Mouse (Mus musculus) liver, embryonic 12.5 days (tissue): Measurements from ENCODE around the gene Stk31. TPM values are rescaled to one million over a fixed set of nuclear protein-coding genes. Genes with fewer than 3 reads are reported as not detected.
"Not testable (repeated sequence)": the region's sequence is repeated elsewhere in the genome, so short reads cannot be mapped to it uniquely, and the experiment has no call there.

ENCODE experiments used
- ATAC-seq: fragments of 200-750 bp; cut with Nextera tagmentation; 2 replicates; pipeline ENCODE4 v1.8.0; 2017; ENCODE audit warnings: moderate number of reproducible peaks, mild to moderate bottlenecking, moderate library complexity
- H3K27ac ChIP-seq: fragments of 300-500 bp; sonication (generic); 2 replicates; pipeline ENCODE4 v1.5.1; 2016; ENCODE audit warnings: mild to moderate bottlenecking
- H3K27me3 ChIP-seq: fragments of 300-500 bp; sonication (generic); replicated peaks from 2 replicates; pipeline ENCODE4 v1.6.1; 2016; ENCODE audit warnings: mild to moderate bottlenecking, moderate library complexity
- H3K36me3 ChIP-seq: fragments of 300-500 bp; sonication (generic); 2 replicates; pipeline ENCODE4 v1.6.1; 2016; ENCODE audit warnings: mild to moderate bottlenecking, moderate library complexity
- H3K4me1 ChIP-seq: fragments of 300-500 bp; sonication (generic); 2 replicates; pipeline ENCODE4 v1.6.1; 2016
- H3K4me2 ChIP-seq: fragments of 300-500 bp; sonication (generic); 2 replicates; pipeline ENCODE4 v1.6.1; 2016; ENCODE audit warnings: mild to moderate bottlenecking, moderate library complexity
- H3K4me3 ChIP-seq: fragments of 300-500 bp; sonication (generic); 2 replicates; pipeline ENCODE4 v1.5.1; 2016; ENCODE audit warnings: mild to moderate bottlenecking, moderate library complexity
- H3K9ac ChIP-seq: fragments of 300-500 bp; sonication (generic); 2 replicates; pipeline ENCODE4 v1.6.1; 2016; ENCODE audit warnings: mild to moderate bottlenecking, moderate library complexity
- H3K9me3 ChIP-seq: fragments of 300-500 bp; sonication (generic); replicated peaks from 2 replicates; pipeline ENCODE4 v1.6.1; 2016; ENCODE audit warnings: mild to moderate bottlenecking, moderate library complexity
- WGBS: fragments of 180-500 bp; shearing (Covaris S2); methylation state at CpG from one replicate; pipeline ENCODE4 v1.1.7; 2016; ENCODE audit not compliant: insufficient replicate concordance; 5-methylcytosine and 5-hydroxymethylcytosine counted together
- polyA plus RNA-seq: library from polyadenylated mRNA; unstranded; fragments of >200 nt; fragmentation: Nextera tagmentation; extraction: Ambion mirVana; gene quantifications from 2 replicates; pipeline ENCODE4 v1.2.1, GENCODE M21; 2016

Stk31 gene
- polyA plus RNA-seq, 1 experiment from 2014 or later = not detected

DNA sequence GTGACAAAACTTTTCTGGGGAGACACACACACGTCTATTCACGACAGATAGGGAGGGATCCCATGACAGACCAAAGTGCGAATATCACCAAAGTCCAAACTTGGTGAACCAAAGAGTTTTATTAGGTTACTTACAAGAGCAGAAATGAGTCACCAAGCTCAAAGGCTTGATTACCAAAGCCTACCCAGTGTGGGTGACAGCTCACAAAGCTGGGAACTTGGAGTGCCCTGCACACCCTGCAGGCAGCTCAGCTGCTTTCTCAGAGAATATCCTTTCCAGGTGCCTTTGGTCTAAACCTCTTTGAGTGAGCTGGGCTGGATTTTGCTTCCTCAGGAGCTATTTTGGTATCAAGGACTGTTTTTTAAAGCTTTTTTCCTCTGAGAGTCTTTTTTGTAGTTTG is 15.4 kb downstream of the Stk31 start:
- ATAC-seq = no peak
- Histone ChIP-seq H3K4me3 (no peak overlapping the region), H3K27ac (no peak overlapping the region), H3K9me3 (no peaks in the 10 kb centered on the region), H3K4me2 (no peak overlapping the region), H3K4me1 (no peaks in the 10 kb centered on the region), H3K27me3 (no peaks in the 10 kb centered on the region), H3K36me3 (no peaks in the 10 kb centered on the region), H3K9ac (no peak overlapping the region)
- 67% methylated on average over 3 of the region's 3 CpGs for WGBS

DNA sequence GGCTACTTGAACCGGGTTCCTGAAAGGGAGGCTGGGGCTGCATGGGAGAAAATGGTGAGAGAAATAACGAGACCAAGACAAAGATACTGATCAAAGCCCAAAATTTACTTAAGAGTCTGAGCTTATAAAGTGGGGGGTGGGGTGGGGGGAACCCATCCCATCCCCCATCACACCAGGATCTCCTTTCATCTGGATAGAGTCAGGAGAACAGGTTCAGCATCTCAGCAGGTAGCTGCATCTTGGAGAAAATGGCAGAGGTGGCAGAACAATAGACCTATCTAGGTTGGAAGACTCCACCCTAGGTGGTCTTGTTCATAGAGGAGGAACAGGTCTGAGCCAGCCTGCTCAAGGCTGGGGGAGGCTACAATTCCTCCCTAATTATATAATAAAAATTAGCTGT is 17.6 kb downstream of the Stk31 start:
- 58% methylated on average over 2 of the region's 2 CpGs for WGBS

DNA sequence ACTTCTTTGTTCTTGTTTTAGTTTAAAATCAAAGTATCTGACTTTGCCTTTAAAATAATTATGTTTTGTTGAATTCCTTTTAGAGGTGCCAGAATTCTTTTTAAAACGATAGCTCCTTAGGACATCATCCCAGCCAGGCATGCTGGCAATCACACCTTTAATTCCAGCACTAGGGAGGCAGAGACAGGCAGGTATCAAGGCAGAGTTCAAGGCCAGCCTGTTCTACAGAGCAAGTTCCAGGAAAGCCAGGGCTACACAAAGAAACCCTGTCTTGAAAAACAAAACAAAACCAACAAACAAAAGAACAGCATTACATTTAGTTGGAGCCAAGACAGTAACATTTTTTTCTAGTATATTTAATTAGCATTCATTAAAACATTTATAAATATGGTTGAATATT is 20.6 kb downstream of the Stk31 start:
- no peak for ATAC-seq
- no peaks in the 10 kb centered on the region for H3K36me3 ChIP-seq
- H3K9ac ChIP-seq = no peak overlapping the region
- no peaks in the 10 kb centered on the region for H3K4me1 ChIP-seq
- H3K4me2 ChIP-seq = no peak overlapping the region
- H3K4me3 ChIP-seq = no peak overlapping the region
- 52% methylated on average over 1 of the region's 1 CpGs for WGBS
- H3K9me3 ChIP-seq = no peaks in the 10 kb centered on the region
- H3K27me3 ChIP-seq = no peaks in the 10 kb centered on the region
- no peak overlapping the region for H3K27ac ChIP-seq

More for the DNA sequence above, 17.6 kb downstream of the Stk31 start:
- not testable (repeated sequence) for H3K27me3 ChIP-seq, ATAC-seq, H3K36me3 ChIP-seq, H3K27ac ChIP-seq, H3K4me2 ChIP-seq, H3K9ac ChIP-seq, H3K4me3 ChIP-seq, H3K9me3 ChIP-seq, H3K4me1 ChIP-seq

DNA sequence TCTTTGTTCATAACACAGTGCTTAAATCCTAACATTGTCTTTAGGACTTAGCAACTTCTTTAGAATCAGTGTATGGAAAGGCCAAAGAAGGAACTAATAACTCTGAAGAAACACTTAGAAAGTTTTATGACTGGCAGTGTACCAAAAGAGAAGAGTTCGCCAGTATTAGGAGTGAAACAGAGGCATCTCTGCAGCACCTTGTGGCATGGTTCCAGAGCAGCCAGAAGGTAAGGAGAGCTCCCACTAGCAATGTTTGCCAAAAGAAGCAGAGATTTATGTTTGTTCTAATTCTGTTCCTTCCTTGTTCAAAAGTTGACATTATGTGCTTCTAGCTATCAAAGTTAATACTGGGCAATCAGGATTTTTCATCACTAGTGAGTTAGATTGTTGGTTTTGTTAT is 41.9 kb downstream of the Stk31 start:
- no peak overlapping the region for H3K27ac ChIP-seq
- ATAC-seq = no peak
- H3K9ac ChIP-seq = no peak overlapping the region
- H3K4me3 ChIP-seq = no peak overlapping the region
- 49% methylated on average over 1 of the region's 1 CpGs for WGBS
- no peaks in the 10 kb centered on the region for H3K36me3 ChIP-seq
- H3K27me3 ChIP-seq = no peaks in the 10 kb centered on the region
- H3K4me1 ChIP-seq = no peaks in the 10 kb centered on the region
- no peaks in the 10 kb centered on the region for H3K9me3 ChIP-seq
- H3K4me2 ChIP-seq = no peak overlapping the region

DNA sequence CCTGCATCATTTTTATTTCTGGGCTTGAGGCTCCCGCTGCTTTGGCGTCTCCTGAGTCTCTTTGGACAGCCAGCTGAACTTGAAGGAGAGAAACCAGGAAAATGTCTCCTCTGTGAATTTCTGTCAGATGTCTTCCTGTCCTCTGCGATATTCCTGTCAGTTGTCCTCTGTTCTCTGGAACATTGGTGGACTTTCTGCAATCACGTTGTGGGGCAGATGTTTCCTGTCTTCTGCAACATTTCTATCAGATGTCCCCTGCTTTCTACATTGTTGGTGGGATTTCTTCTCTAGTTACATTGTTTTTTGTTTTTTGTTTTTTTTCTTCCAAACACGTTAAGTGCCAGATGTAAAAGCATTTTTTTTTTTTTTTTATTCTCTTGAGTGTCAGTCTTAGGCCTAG is 62.7 kb downstream of the Stk31 start:
- Histone ChIP-seq H3K27ac (no peak overlapping the region), H3K9me3 (no peaks in the 10 kb centered on the region), H3K36me3 (no peaks in the 10 kb centered on the region), H3K4me2 (no peak overlapping the region), H3K4me3 (no peak overlapping the region), H3K27me3 (no peaks in the 10 kb centered on the region), H3K4me1 (no peaks in the 10 kb centered on the region), H3K9ac (no peak overlapping the region)
- 52% methylated on average over 5 of the region's 5 CpGs for WGBS
- ATAC-seq = no peak

DNA sequence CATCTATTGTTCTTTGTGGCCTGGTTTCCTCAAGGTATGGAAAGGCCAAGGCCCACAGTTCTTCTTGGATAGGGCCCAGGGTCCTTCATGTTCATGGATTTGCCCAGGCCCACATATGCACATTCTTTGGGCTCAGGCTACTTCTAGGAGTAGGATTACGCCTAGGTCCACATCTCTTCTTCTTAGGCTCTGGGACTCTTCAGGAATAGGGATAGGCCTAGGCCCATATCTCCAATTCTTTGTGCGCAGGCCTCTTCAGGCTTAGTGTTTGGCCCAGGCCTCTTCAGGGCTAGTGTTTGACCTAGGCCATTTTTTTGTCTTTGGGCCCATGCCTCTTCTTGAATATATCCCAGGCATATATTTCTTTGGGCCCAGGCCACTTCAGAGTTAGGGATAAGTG is 87.8 kb downstream of the Stk31 start:
- no peak overlapping the region for H3K4me2 ChIP-seq
- no peaks in the 10 kb centered on the region for H3K4me1 ChIP-seq
- H3K27me3 ChIP-seq = no peaks in the 10 kb centered on the region
- ATAC-seq = no peak
- peaks cover 16% of the 10 kb centered on the region for H3K9me3 ChIP-seq
- no peak overlapping the region for H3K27ac ChIP-seq
- no peak overlapping the region for H3K9ac ChIP-seq
- WGBS = 70% methylated on average over 2 of the region's 2 CpGs
- no peak overlapping the region for H3K4me3 ChIP-seq
- no peaks in the 10 kb centered on the region for H3K36me3 ChIP-seq

DNA sequence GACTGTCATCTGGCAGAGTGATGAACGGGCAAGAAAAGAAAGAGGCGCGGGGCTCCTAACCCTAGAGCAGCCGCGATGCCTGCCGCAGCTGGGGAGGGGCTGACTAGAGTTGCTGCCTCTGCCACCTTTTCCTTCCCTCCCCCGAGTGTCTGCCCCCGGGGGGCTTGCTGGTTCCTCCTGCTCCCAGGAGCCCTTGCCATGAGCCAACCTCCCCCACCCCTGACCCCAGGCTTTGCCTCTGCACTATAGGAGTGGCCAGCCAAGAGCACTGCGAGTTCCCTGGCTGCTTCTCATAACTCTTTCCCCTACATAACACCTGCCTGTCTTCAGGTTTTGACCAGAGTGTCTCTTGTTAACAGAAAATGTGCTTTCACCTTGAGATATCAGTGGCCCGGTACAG is 96.1 kb downstream of the Stk31 start:
- H3K27me3 ChIP-seq = no peaks in the 10 kb centered on the region
- no peak overlapping the region for H3K9ac ChIP-seq
- H3K9me3 ChIP-seq = 0 out of 2 replicates have a peak, but pooled peaks cover under 1% of the 10 kb centered on the region
- ATAC-seq = no peak
- no peak overlapping the region for H3K4me3 ChIP-seq
- H3K4me2 ChIP-seq = no peak overlapping the region
- WGBS = 69% methylated on average over 10 of the region's 10 CpGs
- H3K27ac ChIP-seq = no peak overlapping the region
- no peaks in the 10 kb centered on the region for H3K4me1 ChIP-seq
- no peaks in the 10 kb centered on the region for H3K36me3 ChIP-seq

DNA sequence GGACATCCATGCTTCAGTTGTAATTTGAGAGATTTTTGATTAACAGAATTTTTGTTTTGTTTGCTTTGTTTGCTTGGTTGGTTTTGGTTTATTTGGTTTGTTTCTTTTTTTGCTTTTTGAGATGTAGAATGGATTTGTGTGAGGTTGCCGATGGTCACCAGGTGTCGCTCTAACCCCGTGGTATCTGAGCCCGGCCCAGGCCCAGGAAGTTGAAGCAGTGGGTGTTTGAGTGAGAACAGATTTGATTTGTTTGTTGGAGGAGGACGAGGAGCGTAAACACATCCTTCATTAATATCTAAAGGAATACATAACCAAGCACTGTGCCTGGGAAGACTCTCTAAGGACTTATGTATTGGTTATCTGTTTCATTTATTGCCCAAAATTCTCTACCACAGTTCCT is 123.6 kb downstream of the Stk31 start:
- Histone ChIP-seq H3K4me1 (no peaks in the 10 kb centered on the region), H3K27me3 (no peaks in the 10 kb centered on the region), H3K4me2 (no peak overlapping the region), H3K4me3 (no peak overlapping the region), H3K36me3 (no peaks in the 10 kb centered on the region), H3K9me3 (no peaks in the 10 kb centered on the region), H3K9ac (no peak overlapping the region), H3K27ac (no peak overlapping the region)
- no peak for ATAC-seq
- 3% methylated on average over 6 of the region's 6 CpGs for WGBS

Other genes with a start within 250 kb of the Stk31 start
- 32.0 and 33.7 TPM in 2 replicates for gene Igf2bp3, start 180.6 kb upstream of the Stk31 start, polyA plus RNA-seq
- gene Tra2a, start 131.6 kb upstream of the Stk31 start, polyA plus RNA-seq = 57.7 and 63.0 TPM in 2 replicates
- 3.2 and 4.3 TPM in 2 replicates for gene Ccdc126, start 76.3 kb upstream of the Stk31 start, polyA plus RNA-seq
- 3.3 TPM in 2 replicates for gene Fam221a, start 27.9 kb upstream of the Stk31 start, polyA plus RNA-seq